Mouse (Mus musculus) brain, embryonic 14.5 days (tissue): ENCODE results near the gene Fggy.

ENCODE experiments used
- CTCF ChIP-seq: fragments of 200-500 bp; IDR thresholded peaks from 2 replicates; pipeline ENCODE4 v1.5.1; 2012; ENCODE audit warnings: inconsistent platforms, mild to moderate bottlenecking, moderate library complexity, borderline replicate concordance; ENCODE audit not compliant: insufficient read depth, insufficient read length; ENCODE audit errors: extremely low read depth
- POLR2A ChIP-seq: fragments of 200-500 bp; IDR thresholded peaks from 2 replicates; pipeline ENCODE4 v1.6.1; 2012; ENCODE audit warnings: mild to moderate bottlenecking, inconsistent platforms, borderline replicate concordance; ENCODE audit not compliant: poor library complexity, insufficient read depth, insufficient read length, severe bottlenecking; ENCODE audit errors: extremely low read depth

GRCm38 (mm10) chr4:95771945-95772344 is 214.6 kb downstream of the Fggy start:
- TF ChIP-seq CTCF (no peak), POLR2A (no peak)
